Mouse (Mus musculus): ENCODE results near the gene Wfdc21. TPM values are rescaled to one million over a fixed set of nuclear protein-coding genes. Genes with fewer than 3 reads are reported as not detected.

Gene Wfdc21
- polyA plus RNA-seq, 1 experiment, result 0.36 TPM

DNA sequence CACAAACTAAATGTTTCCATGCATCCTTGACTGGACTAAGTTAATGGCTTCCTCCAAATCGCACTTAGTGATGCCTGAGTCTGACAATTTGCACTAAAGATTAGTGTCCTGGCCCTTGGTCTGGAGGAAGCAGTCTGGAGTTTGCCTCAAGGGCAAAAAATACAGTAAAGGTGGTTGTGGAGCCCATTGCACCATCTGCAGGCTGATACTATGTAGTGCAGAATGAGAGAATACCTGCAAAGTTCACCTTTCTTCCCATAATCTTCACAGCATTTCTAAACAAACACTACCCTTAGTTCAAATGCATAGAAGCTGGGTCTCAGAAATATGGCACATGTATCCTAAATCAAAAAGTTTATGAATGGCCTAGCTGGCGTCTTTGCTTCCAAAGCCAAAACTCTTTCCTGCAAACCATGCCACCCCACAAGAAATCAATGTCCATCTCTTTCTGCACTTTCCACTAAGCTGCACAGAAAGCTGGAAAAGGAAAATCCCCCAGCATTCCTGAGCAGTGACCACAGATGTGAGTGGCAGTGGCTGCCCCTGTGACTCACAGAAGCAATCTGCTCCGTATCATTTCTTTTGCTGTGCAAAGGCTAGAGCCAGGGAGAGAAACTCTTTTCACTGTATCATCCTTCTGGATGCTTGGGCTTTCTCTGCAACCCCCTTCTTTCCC is 17.8 kb upstream of the Wfdc21 start:
- Histone ChIP-seq H3K4me1 (ENCODE audit: control insufficient read depth, insufficient read depth, low read length) (no peaks in the 10 kb centered on the region), H3K27me3 (ENCODE audit: control insufficient read depth, insufficient read depth, low read length) (no peaks in the 10 kb centered on the region), H3K4me3 (replicated peaks; ENCODE audit: insufficient read depth, low read depth, low read length) (no peak overlapping the region), H3K27ac (ENCODE audit: insufficient read depth, low read length) (no peak overlapping the region)
- 65% methylated on average over 3 of the region's 3 CpGs for WGBS
- DNase-seq, result no peak
- TF ChIP-seq POLR2A (IDR thresholded peaks at IDR 0.05; ENCODE audit: borderline replicate concordance, insufficient read depth, low read length) (no peak), CTCF (IDR thresholded peaks at IDR 0.05; ENCODE audit: borderline replicate concordance, insufficient read depth, low read depth, low read length) (no peak)

DNA sequence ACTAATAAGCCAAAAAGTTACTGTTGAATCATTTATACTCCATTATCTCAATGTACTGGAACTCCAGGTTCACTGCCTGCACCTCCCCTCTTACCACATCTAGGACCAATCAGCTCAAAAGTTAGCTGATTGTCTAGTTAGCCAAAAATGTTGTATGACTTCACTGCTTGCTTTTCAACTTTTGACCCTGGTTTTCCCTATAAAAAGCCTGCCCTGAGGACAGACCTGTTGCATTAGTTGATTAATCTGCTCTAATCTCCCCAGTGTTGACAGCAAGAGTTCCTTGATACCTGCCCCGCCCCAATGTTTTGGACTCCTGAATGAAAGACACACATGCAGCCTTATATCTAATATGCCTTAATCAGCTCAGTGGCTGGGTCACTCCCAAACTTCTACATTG is 15.6 kb upstream of the Wfdc21 start:
- Histone ChIP-seq H3K27ac (ENCODE audit: insufficient read depth, low read length) (no peak overlapping the region), H3K27me3 (ENCODE audit: control insufficient read depth, insufficient read depth, low read length) (no peaks in the 10 kb centered on the region), H3K4me3 (replicated peaks; ENCODE audit: insufficient read depth, low read depth, low read length) (no peak overlapping the region), H3K4me1 (ENCODE audit: control insufficient read depth, insufficient read depth, low read length) (no peaks in the 10 kb centered on the region)
- no peak for TF ChIP-seq CTCF (IDR thresholded peaks at IDR 0.05; ENCODE audit: borderline replicate concordance, insufficient read depth, low read depth, low read length)
- no peak for TF ChIP-seq POLR2A (IDR thresholded peaks at IDR 0.05; ENCODE audit: borderline replicate concordance, insufficient read depth, low read length)
- no peak for DNase-seq
- 97% methylated on average over 1 of the region's 1 CpGs for WGBS

DNA sequence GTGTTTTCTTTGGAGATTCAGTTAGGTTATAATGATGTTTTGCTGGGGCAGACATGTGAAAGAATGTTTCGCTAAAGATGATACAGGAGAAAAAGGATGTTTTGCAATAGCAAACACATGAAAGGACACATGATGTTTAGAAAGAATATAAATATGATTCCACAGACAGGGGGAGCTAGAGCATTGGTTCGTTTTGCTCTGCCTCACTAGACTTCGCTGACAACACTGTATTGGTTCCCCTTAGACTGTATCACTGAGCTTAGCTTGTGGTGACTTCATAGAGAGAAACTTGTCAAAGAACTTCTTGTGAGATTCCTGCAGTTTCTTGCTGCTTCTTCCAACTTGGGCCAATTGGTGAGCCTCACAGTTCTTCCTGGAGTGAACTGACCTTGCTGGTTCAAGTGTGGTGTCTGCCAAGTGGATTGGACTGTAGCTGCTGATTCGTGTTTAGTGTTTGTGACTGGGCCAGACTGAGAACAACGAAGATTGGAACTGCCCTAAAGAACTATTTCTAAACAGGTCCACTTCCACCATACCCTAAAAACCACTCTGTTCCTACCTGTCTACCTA is 13.6 kb upstream of the Wfdc21 start:
- H3K4me1 ChIP-seq (ENCODE audit: control insufficient read depth, insufficient read depth, low read length), result no peaks in the 10 kb centered on the region
- H3K27me3 ChIP-seq (ENCODE audit: control insufficient read depth, insufficient read depth, low read length), result no peaks in the 10 kb centered on the region
- DNase-seq, result no peak
- WGBS, result 73% methylated on average over 5 of the region's 5 CpGs
- no peak for TF ChIP-seq POLR2A (IDR thresholded peaks at IDR 0.05; ENCODE audit: borderline replicate concordance, insufficient read depth, low read length)
- no peak for TF ChIP-seq CTCF (IDR thresholded peaks at IDR 0.05; ENCODE audit: borderline replicate concordance, insufficient read depth, low read depth, low read length)
- no peak overlapping the region for H3K27ac ChIP-seq (ENCODE audit: insufficient read depth, low read length)
- H3K4me3 ChIP-seq (replicated peaks; ENCODE audit: insufficient read depth, low read depth, low read length), result no peak overlapping the region

DNA sequence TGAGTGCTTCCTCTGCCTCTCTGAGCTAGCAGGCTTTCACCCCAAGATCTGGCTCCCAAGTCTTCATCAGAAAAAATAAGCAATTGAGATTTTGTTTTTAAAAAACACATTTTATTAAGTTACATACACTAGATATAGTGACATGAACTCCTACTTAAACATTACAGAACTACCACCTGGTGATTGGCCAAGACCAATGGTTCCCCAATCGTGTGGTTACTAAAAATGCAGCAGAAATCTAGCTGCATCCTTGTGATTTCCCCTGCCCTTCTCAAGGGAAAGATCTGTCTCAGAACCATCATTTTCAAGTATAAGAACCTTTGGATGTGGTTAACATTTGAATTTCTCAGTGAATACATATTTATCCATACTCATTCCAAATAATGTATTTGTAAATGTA is 12.5 kb upstream of the Wfdc21 start:
- Histone ChIP-seq H3K4me1 (ENCODE audit: control insufficient read depth, insufficient read depth, low read length) (no peaks in the 10 kb centered on the region), H3K4me3 (replicated peaks; ENCODE audit: insufficient read depth, low read depth, low read length) (no peak overlapping the region), H3K27ac (ENCODE audit: insufficient read depth, low read length) (no peak overlapping the region), H3K27me3 (ENCODE audit: control insufficient read depth, insufficient read depth, low read length) (no peaks in the 10 kb centered on the region)
- DNase-seq, result no peak
- TF ChIP-seq POLR2A (IDR thresholded peaks at IDR 0.05; ENCODE audit: borderline replicate concordance, insufficient read depth, low read length) (no peak), CTCF (IDR thresholded peaks at IDR 0.05; ENCODE audit: borderline replicate concordance, insufficient read depth, low read depth, low read length) (no peak)
- 90% methylated on average over 1 of the region's 1 CpGs for WGBS

DNA sequence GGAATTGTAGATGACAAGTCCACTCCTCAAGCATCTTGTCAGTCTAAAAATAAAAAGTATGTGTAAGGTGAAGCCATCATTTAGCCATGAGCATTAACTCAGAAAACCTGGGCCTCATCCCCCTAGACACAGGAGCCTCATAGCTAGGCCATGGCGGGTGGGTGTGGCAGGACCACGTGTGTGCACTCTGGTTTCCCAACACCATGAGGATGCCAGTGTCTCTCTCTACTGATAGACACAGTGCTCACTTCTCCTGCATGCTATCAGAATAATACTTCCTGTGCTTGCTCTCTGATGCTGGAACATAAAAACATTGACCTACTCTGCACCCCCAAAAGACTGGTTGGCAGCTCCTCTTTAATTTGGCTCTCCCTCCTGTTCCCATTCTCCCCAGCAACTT is 10.9 kb upstream of the Wfdc21 start:
- Histone ChIP-seq H3K4me1 (ENCODE audit: control insufficient read depth, insufficient read depth, low read length) (no peaks in the 10 kb centered on the region), H3K4me3 (replicated peaks; ENCODE audit: insufficient read depth, low read depth, low read length) (no peak overlapping the region), H3K27me3 (ENCODE audit: control insufficient read depth, insufficient read depth, low read length) (no peaks in the 10 kb centered on the region), H3K27ac (ENCODE audit: insufficient read depth, low read length) (no peak overlapping the region)
- no peak for DNase-seq
- 67% methylated on average over 2 of the region's 2 CpGs for WGBS
- TF ChIP-seq CTCF (IDR thresholded peaks at IDR 0.05; ENCODE audit: borderline replicate concordance, insufficient read depth, low read depth, low read length), result no peak
- TF ChIP-seq POLR2A (IDR thresholded peaks at IDR 0.05; ENCODE audit: borderline replicate concordance, insufficient read depth, low read length), result no peak

DNA sequence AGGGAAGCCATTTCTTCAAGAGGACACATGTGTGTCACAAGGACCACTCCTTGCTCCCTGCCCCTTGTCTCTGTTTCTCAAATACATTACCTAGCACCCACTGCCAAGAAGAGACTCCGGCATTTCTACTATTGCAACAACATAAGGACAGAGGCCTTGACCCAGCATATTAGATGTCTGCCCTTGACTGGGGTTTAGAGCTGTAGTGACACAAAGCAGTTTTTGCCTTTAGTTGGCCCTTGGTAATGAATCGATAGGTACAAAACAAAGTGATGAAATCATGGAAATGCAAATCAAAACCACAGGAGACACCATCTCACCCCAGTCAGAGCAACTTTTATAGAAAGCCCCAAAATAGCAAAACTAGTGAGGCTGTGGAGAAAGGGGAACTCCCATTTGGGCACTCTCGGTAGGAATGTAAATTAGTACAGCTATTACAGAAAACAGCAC is 9.6 kb upstream of the Wfdc21 start:
- no peak overlapping the region for H3K4me3 ChIP-seq (replicated peaks; ENCODE audit: insufficient read depth, low read depth, low read length)
- no peak for DNase-seq
- H3K27ac ChIP-seq (ENCODE audit: insufficient read depth, low read length), result no peak overlapping the region
- no peak for TF ChIP-seq CTCF (IDR thresholded peaks at IDR 0.05; ENCODE audit: borderline replicate concordance, insufficient read depth, low read depth, low read length)
- TF ChIP-seq POLR2A (IDR thresholded peaks at IDR 0.05; ENCODE audit: borderline replicate concordance, insufficient read depth, low read length), result no peak
- 81% methylated on average over 3 of the region's 3 CpGs for WGBS
- no peaks in the 10 kb centered on the region for H3K4me1 ChIP-seq (ENCODE audit: control insufficient read depth, insufficient read depth, low read length)
- H3K27me3 ChIP-seq (ENCODE audit: control insufficient read depth, insufficient read depth, low read length), result no peaks in the 10 kb centered on the region

DNA sequence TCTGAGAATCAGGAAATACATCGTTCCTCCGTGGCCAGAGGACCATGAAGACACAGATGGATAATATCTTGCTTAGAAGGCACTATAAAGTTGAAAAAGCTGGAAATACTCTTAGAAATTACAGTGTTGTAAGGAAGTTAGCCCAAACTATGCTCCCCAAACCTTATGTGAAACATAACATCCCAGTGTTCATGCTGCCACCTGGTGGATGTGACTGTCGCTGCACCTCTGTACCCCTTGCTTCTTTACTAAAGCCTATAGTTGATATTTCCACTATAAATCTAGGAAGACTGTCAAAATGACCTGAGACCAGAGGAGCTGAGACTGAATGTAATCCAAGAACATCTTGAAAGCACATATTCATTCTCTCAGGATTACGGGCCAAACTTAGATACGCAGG is 7.5 kb upstream of the Wfdc21 start:
- 22% methylated on average over 5 of the region's 5 CpGs for WGBS
- Histone ChIP-seq H3K4me3 (replicated peaks; ENCODE audit: insufficient read depth, low read depth, low read length) (no peak overlapping the region), H3K27ac (ENCODE audit: insufficient read depth, low read length) (no peak overlapping the region), H3K4me1 (ENCODE audit: control insufficient read depth, insufficient read depth, low read length) (no peaks in the 10 kb centered on the region), H3K27me3 (ENCODE audit: control insufficient read depth, insufficient read depth, low read length) (no peaks in the 10 kb centered on the region)
- peak; percentile 90 for TF ChIP-seq CTCF (IDR thresholded peaks at IDR 0.05; ENCODE audit: borderline replicate concordance, insufficient read depth, low read depth, low read length)
- no peak for TF ChIP-seq POLR2A (IDR thresholded peaks at IDR 0.05; ENCODE audit: borderline replicate concordance, insufficient read depth, low read length)
- peak; percentile 44 to 76 for DNase-seq

DNA sequence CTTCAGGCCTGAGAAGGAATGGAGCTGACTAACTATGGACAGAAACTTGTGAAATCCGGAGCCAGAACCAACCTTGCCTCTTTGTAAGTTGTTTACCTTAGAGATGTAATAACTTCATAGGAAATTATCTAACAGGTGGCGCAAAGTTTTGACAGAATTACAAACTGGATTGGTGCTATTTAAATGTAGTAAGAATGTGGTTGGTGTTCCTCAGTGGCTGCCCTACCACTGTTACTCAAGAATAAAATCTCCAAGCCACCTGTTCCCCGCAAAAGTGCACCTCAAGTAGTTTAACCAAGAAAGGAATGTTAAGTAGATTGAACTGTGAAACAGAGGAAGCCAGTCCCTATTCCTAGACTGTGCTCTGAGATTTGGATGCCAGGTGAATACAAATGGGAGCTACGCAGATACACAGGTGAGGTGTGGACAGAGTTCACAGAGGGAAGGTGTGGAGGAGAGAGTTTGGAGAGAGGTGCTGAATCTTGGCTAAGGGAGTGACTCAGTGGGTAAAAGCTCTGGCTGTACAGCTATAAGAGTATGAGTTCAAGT is 6.2 kb upstream of the Wfdc21 start:
- no peak for TF ChIP-seq CTCF (IDR thresholded peaks at IDR 0.05; ENCODE audit: borderline replicate concordance, insufficient read depth, low read depth, low read length)
- no peak for TF ChIP-seq POLR2A (IDR thresholded peaks at IDR 0.05; ENCODE audit: borderline replicate concordance, insufficient read depth, low read length)
- no peak overlapping the region for H3K4me3 ChIP-seq (replicated peaks; ENCODE audit: insufficient read depth, low read depth, low read length)
- 78% methylated on average over 4 of the region's 4 CpGs for WGBS
- H3K27ac ChIP-seq (ENCODE audit: insufficient read depth, low read length), result no peak overlapping the region
- no peaks in the 10 kb centered on the region for H3K27me3 ChIP-seq (ENCODE audit: control insufficient read depth, insufficient read depth, low read length)
- H3K4me1 ChIP-seq (ENCODE audit: control insufficient read depth, insufficient read depth, low read length), result no peaks in the 10 kb centered on the region
- DNase-seq, result no peak

All from cerebellum, adult 2 months (tissue).